Mouse (Mus musculus) NIH3T3 (cell line): ENCODE data around the gene Elovl5.

Source experiments
- DNase-seq: peaks from one replicate; pipeline ENCODE4 v3.0.0-alpha.2; 2012; ENCODE audit warnings: low read depth

Gene Elovl5

DNA sequence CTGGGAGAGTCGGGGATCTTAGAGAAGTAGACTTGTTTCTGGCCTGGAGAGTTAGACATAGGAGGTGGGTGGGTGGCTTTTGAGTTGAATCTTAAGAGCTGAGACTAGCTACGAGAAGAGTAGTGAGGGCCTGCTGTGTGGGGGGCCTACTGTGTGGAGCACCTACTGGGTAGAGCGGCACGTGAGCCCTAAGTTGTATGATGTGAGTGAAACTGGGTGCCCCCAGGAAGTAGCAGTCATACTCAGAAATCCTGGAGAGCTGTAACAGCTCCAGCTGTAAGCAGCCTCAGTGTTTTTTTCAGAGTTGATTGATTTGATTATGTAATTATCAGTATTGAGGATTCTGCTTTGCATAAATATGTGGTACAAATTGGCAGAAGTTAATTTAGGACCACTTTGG, 11.6 kb downstream of the Elovl5 start:
- no peak for DNase-seq

GRCm38 (mm10) chr9:77929296-77929695, 12.1 kb downstream of the Elovl5 start:
- no peak for DNase-seq

DNA sequence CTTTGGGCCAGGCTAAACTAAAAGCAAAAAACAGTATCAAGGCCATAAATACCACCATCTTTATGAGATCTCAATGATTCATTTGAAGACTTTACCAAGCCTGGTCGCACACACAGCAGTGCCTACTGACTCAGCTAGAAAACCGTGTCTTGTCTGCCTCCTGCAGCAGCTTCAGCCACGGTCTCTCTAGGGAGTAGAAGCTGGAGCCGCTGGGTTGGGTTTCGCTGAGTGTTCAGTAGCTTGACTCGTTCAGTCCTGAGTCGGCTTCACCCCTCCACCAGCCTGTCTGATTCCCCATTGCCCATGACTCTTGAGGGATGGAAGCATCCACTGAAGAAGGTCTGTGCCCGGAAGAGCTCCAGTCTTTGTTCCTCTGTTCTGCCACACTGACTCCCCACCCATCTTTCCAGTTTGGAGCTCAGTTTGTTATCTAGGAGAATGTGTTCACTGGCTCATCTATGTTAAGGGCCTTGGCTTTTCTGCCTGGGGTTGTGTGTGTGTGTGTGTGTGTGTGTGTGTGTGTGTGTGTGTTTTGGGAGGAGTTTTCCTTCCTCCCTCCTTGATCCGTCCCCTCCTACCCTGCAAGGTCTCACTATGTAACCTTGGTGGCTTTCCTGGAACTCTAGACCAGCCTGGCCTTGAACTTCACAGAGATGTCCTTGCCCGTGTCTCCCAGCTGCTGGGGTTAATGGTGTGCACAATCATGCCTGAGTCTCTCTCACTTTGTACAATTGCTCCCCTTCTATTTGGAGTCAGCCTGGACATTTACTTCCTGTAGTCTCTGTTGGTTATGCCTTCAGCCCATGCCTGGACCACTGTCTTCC, 13.1 kb downstream of the Elovl5 start:
- peak; percentile 74 for DNase-seq

GRCm38 (mm10) chr9:77930860-77931184, 13.7 kb downstream of the Elovl5 start:
- DNase-seq, result no peak

- DNase-seq, result no peak
These were observed 14.6 kb downstream of the Elovl5 start for GRCm38 (mm10) chr9:77931740-77932139.

- DNase-seq, result no peak
These were observed 18.9 kb downstream of the Elovl5 start for GRCm38 (mm10) chr9:77935818-77936611.

GRCm38 (mm10) chr9:77937875-77938274, 20.7 kb downstream of the Elovl5 start:
- DNase-seq, result no peak

- DNase-seq, result no peak
These were observed 21.8 kb downstream of the Elovl5 start for GRCm38 (mm10) chr9:77938761-77939553.

- DNase-seq, result no peak
These were observed 22.4 kb downstream of the Elovl5 start for GRCm38 (mm10) chr9:77939554-77939920.

GRCm38 (mm10) chr9:77941058-77941457, 23.9 kb downstream of the Elovl5 start:
- DNase-seq, result no peak

DNA sequence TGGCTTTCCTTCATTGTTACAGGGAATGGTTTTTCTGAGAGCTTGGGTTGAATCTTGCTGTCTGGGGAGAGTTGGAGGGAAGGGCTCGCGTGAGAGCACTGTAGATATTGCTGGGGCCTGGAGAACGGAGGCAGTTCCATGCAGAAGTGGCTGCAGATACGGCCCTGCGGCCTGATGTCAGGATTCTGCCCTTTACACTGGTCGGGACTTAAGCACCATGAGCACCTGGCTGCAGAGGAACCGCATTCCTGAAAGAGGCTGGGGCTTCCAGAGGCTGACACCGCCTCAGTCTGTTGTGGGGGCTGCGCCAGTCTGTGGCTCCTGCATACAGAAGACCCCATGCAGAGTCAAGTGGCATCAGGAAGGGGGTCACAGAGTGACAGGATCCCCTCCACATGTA, 24.7 kb downstream of the Elovl5 start:
- DNase-seq, result no peak

- DNase-seq, result no peak
These were observed 25.2 kb downstream of the Elovl5 start for GRCm38 (mm10) chr9:77942411-77942810.

DNA sequence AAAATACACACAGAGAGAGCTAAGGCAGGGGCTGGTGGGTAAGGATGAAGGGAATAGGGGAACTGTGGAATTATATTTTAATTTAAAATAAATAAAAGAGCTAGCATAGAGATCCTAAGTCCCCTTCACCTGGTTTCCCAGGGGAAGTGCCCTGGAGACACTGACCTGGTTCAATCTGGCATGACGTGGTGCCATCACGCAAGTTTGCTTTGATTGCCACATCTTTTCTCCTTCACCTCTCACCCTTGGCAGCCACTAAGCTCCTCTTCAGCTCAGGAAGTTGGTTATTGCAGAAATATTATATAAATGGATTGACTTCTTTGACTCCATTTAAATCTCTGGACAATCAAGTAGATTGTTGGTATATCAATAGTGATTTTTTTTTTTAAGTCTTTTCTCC, 26.2 kb downstream of the Elovl5 start:
- DNase-seq, result no peak

DNA sequence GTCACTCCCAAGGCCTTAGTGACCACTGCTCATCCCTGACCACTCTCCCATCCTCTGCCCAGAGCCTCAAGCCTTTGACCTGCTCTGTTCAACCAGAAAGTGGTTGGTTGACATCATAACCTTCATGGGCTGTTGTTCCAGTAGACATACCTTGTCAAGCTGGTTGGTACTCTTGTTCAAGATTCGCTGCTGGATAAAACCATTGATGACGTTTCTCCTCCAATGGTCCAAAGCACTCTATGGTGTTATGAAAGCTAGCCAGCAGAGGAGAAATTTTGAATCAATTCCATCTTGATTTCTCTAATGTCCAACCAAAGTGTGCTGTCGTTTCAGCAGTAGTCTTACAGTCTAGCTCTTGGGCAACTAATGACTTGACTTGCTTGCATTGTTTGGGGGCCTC, 27.0 kb downstream of the Elovl5 start:
- no peak for DNase-seq

DNA sequence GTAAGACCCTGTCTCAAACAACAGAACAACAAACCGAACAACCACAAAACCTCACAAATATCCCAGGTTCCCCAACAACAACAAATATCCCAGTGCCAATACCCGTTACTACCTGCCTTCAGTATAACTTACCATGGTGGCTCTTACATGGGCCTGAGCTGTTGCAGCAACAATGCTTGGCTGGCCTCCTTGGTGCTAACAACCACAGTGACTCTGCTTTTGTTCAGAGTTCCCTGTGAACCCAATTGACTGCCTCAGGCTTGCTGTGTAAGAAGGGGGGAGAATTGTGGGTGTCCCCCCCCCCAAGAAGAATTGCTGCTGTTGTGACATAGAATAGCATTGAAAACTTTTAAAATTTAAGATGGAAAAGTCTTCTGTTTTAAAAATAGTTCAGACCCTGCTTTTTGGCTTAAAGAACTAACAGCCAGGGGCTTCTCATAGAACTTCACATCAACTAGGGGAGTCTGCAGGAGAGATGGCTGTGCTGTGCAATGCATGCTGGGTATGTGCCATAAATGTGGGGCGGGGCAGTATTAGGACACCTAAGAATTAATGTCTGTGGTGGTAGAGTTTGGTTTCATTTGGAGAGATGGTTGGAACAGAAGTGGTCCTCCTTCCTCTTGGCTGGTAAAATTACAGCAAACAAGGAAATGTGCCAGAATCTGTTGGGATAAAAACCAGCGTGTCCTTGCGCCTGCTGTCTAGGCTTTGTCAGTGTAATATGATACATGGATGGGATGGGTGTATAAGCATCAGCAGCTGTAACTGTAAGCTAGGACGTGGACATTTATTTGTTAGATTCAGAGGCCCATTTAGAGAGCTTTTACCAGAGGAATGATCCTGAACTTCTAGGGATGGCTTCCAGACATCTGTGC, 28.9 kb downstream of the Elovl5 start:
- DNase-seq, result peak; percentile 12

DNA sequence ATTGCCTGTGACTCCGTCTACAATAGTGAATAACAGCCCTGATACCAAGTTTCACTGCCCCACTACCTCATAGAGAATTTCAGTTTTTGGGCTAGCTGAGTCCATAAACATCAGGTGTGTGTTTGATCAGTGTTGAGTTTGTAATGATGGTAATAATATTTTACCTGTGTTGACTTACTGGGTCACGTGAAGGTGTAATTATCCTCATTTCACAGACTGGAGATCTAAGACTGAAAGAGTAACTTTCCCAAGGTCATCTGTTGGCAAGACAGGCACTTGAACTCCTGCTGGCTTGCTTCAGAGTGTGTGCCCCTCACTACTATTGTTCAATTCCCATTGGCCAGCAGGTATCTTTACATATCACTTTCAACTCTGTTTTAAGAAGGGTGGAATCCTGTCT, 31.1 kb downstream of the Elovl5 start:
- DNase-seq, result no peak

- no peak for DNase-seq
These were observed 32.6 kb downstream of the Elovl5 start for GRCm38 (mm10) chr9:77949753-77950268.

DNA sequence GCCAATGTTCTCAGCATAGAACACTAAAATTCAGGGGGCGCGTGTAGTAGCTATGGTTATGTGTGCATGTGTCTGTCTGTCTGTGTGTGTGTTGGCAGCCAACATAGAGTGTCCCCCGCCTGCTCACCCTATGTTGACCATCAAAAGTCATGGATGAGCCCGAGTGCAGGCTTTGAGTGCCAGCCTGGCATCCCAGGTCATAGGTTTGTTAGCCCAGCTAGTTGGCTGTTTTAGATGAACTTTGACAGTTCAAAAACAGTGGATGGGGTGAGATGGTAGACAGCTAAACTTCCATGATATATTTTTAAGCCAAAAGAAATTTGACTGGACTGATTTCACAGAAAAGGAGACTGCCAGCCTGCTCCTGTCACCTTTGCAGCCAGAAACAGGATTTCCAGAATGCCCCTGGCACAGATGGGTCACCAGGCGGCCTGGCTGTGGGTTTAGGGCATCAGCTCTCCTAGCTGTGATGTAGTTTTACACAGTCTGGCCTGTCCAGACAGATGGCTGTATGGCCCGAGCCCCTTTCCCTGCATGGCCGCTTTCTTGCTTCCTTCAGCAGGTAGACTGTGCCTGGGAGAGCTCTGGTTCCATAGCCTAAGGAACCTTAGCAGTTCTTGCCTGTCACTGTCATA, 33.8 kb downstream of the Elovl5 start:
- no peak for DNase-seq

GRCm38 (mm10) chr9:77951971-77952370, 34.8 kb downstream of the Elovl5 start:
- no peak for DNase-seq

- no peak for DNase-seq
These were observed 35.9 kb downstream of the Elovl5 start for GRCm38 (mm10) chr9:77953053-77953452.

DNA sequence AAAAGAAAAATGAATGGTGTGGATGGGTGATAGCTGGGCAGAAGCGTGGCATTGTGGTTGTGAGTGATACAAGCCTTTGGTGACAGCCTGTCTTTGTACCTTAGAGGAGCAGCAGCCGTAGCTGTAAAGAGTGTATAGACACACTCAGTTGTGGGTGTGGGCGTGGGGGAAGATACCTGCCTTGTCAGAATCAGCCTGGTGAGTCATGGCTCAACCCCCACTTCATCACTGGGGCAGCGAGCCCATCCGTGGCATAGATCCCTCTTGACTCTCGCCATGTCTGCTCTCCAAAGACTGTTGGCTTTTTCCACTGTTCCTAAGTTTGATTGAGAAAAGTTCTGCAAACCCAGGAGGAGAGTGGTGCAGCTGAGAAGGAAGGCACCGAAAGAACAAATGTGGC, 37.3 kb downstream of the Elovl5 start:
- peak; percentile 20 for DNase-seq
